Mouse (Mus musculus) midbrain, embryonic 10.5 days (tissue): ENCODE results near the gene Msmb. TPM values are rescaled to one million over a fixed set of nuclear protein-coding genes. Genes with fewer than 3 reads are reported as not detected.
A peak's percentile ranks its signal among the peaks of the same experiment; 100 is the strongest.
"Not testable (repeated sequence)": the region's sequence is repeated elsewhere in the genome, so short reads cannot be mapped to it uniquely, and the experiment has no call there.

ENCODE experiments used
- DNase-seq: peaks from one replicate; pipeline ENCODE4 v3.0.0-alpha.2; 2017; ENCODE audit warnings: low spot score
- H3K27ac ChIP-seq: fragments of 300-500 bp; sonication (generic); replicated peaks from 2 replicates; pipeline ENCODE4 v1.5.1; 2016; ENCODE audit warnings: mild to moderate bottlenecking
- H3K27me3 ChIP-seq: fragments of 300-500 bp; sonication (generic); 2 replicates; pipeline ENCODE4 v1.6.1; 2016; ENCODE audit warnings: low read depth, mild to moderate bottlenecking; ENCODE audit not compliant: poor library complexity, severe bottlenecking
- H3K36me3 ChIP-seq: fragments of 300-500 bp; sonication (generic); 2 replicates; pipeline ENCODE4 v1.6.1; 2016; ENCODE audit warnings: mild to moderate bottlenecking, moderate library complexity
- H3K4me1 ChIP-seq: fragments of 300-500 bp; sonication (generic); 2 replicates; pipeline ENCODE4 v1.6.1; 2016
- H3K4me3 ChIP-seq: fragments of 300-500 bp; sonication (generic); 2 replicates; pipeline ENCODE4 v1.5.1; 2016; ENCODE audit warnings: mild to moderate bottlenecking, moderate library complexity
- H3K9me3 ChIP-seq: fragments of 300-500 bp; sonication (generic); replicated peaks from 2 replicates; pipeline ENCODE4 v1.6.1; 2016; ENCODE audit warnings: mild to moderate bottlenecking
- WGBS: fragments of 180-500 bp; shearing (Covaris S2); methylation state at CpG from one replicate; pipeline ENCODE4 v1.1.7; 2016; 5-methylcytosine and 5-hydroxymethylcytosine counted together
- polyA plus RNA-seq: library from polyadenylated mRNA; unstranded; fragments of >200 nt; fragmentation: Nextera tagmentation; extraction: Ambion mirVana; gene quantifications from 2 replicates; pipeline ENCODE4 v1.2.1, GENCODE M21; 2016

The Msmb gene
- polyA plus RNA-seq, 1 experiment from 2014 or later: not detected

- H3K36me3 ChIP-seq: peaks cover 90% of the 10 kb centered on the region
- H3K9me3 ChIP-seq, H3K4me3 ChIP-seq, H3K27ac ChIP-seq, H3K27me3 ChIP-seq, H3K4me1 ChIP-seq, DNase-seq: not testable (repeated sequence)
- WGBS: 83% methylated on average over 5 of the region's 5 CpGs
Measured at GRCm38 (mm10) chr14:32193557-32193956, 51.7 kb downstream of the Msmb start.

GRCm38 (mm10) chr14:32201354-32201753 lies 59.5 kb downstream of the Msmb start:
- Histone ChIP-seq H3K4me1 (peaks cover 26% of the 10 kb centered on the region), H3K36me3 (peaks cover 43% of the 10 kb centered on the region), H3K27me3 (no peaks in the 10 kb centered on the region), H3K4me3 (peak overlapping the region; percentile 74), H3K27ac (peak overlapping the region; percentile 86), H3K9me3 (0 out of 2 replicates have a peak, but pooled peaks cover 5% of the 10 kb centered on the region)
- DNase-seq: peak; percentile 39
- WGBS: under 1% methylated on average over 26 of the region's 26 CpGs

- Histone ChIP-seq H3K9me3 (0 out of 2 replicates have a peak, but pooled peaks cover 5% of the 10 kb centered on the region), H3K27ac (peak within 1 kb of the TSS; percentile 86), H3K4me1 (peaks cover 26% of the 10 kb centered on the region), H3K4me3 (peak within 1 kb of the TSS; percentile 74), H3K36me3 (peaks cover 37% of the 10 kb centered on the region), H3K27me3 (no peaks in the 10 kb centered on the region)
- WGBS: 0% methylated on average over 77 of the region's 77 CpGs
- peak; percentile 91 for DNase-seq
Measured at GRCm38 (mm10) chr14:32201791-32202451, 60.1 kb downstream of the Msmb start, which contains the start of the genes Timm23 and Parg. Gene Timm23 (minus strand): TSS chr14:32201898. Gene Parg (plus strand): TSS chr14:32201949.

Other genes with a start within 250 kb of the Msmb start
- gene Galnt15, start 113.0 kb upstream of the Msmb start, polyA plus RNA-seq: 0.10 and 0.11 TPM in 2 replicates
- gene Oxnad1, start 56.6 kb upstream of the Msmb start, polyA plus RNA-seq: 19.7 and 26.7 TPM in 2 replicates
- 92.1 and 104 TPM in 2 replicates for gene Dph3, start 56.3 kb upstream of the Msmb start, polyA plus RNA-seq
- gene Ncoa4, start 17.8 kb downstream of the Msmb start, polyA plus RNA-seq: 71.1 and 82.2 TPM in 2 replicates
- 312 and 360 TPM in 2 replicates for gene Timm23, start 59.9 kb downstream of the Msmb start, polyA plus RNA-seq
- 47.5 and 48.5 TPM in 2 replicates for gene Parg, start 59.9 kb downstream of the Msmb start, polyA plus RNA-seq
- gene Ogdhl, start 180.0 kb downstream of the Msmb start, polyA plus RNA-seq: 17.4 and 18.4 TPM in 2 replicates
- not detected in 2 replicates for gene 1700024G13Rik, start 246.4 kb downstream of the Msmb start, polyA plus RNA-seq